Mouse (Mus musculus) liver, embryonic 14.5 days (tissue): Measurements from ENCODE around the gene Robo1.

ENCODE experiments used
- CTCF ChIP-seq: IDR thresholded peaks from 2 replicates; pipeline ENCODE4 v1.5.1; 2016; ENCODE audit warnings: antibody characterized with exemption, low read depth, control low read depth
- EP300 ChIP-seq: IDR thresholded peaks from 2 replicates; pipeline ENCODE4 v1.6.1; 2016; ENCODE audit warnings: antibody characterized with exemption, low read depth

DNA sequence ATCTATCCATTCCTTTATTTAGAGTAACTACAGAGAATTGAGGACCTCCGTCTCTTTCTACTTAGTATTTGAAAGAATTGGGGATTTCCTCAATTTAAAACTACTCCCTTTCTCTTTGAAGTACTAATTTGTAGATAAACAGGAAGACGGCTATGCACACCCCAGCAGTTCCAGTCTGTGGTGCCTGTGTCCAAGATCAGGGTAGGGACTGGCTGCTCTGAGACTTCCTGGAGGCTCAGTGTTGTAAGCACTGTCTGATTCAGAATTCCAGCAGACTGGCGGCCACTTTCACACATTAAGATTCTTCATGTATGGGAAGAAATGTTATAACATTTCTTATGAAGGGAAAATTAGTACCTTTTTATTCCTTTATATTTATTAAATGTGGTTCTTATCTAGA lies 230.1 kb downstream of the Robo1 start:
- TF ChIP-seq CTCF (no peak), EP300 (no peak)
